Mouse (Mus musculus): ENCODE results near the gene Gpsm3.

DNA sequence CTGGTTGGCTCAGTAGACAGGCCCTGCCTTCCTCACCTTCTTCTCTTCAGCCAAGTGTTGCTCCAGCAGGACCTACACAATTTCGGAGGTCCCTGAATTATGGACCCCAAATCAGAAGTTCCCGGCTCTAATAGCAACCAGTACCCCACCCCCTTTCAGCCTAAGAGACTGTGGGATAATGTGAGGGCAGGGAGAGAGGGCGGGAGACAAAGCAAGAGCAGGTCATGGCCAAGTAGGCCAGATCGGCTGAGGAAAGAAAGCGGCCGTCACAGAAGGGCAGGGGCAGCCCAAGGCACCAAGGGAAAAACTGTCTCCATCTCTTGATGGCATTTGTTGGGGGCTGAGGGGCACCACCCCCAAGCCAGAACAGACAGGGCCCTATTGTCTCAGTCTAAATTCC is 26.3 kb downstream of the Gpsm3 start, which contains the start of gene Egfl8:
- TF ChIP-seq CTCF (IDR thresholded peaks at IDR 0.05; ENCODE audit: low read depth) (no peak), EP300 (optimal IDR thresholded peaks at IDR 0.05) (no peak)

Data from stomach, postnatal 0 days (tissue).